Mouse (Mus musculus): Measurements from ENCODE around the gene Atg7. TPM values are rescaled to one million over a fixed set of nuclear protein-coding genes. Genes with fewer than 3 reads are reported as not detected.

The Atg7 gene
- polyA plus RNA-seq (2017; shearing (Covaris generic)) = 10 to 100 TPM; 24.5 to 35.2 TPM

GRCm38 (mm10) chr6:114642601-114643528, at the start of gene Atg7:
Gene Atg7, plus strand, starts transcription at chr6:114643097.

Other genes with a start within 250 kb of the Atg7 start
- not detected for gene Hrh1, start 245.2 kb upstream of the Atg7 start, polyA plus RNA-seq (2017; shearing (Covaris generic))